Mouse (Mus musculus): ENCODE data around the gene Arv1. TPM values are rescaled to one million over a fixed set of nuclear protein-coding genes. Genes with fewer than 3 reads are reported as not detected.

Gene Arv1
- total and polyA plus RNA-seq, 3 experiments: 11.9 to 24.1 TPM; not detected in 1

DNA sequence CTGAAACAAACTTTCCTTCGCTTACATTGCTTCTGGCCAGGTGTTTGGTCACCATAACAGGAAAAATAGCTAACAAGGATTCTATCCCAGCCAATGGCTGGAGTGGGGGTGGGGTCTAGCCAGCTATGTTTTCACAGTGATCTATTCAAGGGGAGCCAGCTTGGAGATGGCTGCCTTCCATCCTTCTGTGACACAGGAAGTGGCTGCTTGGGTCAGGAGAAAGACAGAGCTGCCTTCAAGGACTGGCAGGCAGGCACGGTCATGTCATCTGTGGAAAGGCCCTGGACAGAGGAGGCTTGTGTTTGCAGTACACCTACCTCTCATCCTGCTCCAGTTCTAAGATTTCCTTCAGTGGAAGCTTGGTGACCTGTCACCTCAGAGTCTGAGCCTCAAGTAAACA, 50.5 kb downstream of the Arv1 start:
- Histone ChIP-seq H3K36me3 (ENCODE audit: control insufficient read depth in 1 of 2, insufficient read depth in 2 of 2, low read length in 2 of 2) (no peaks in the 10 kb centered on the region), H3K79me2 (ENCODE audit: control insufficient read depth, insufficient read depth, low read length, poor library complexity) (no peaks in the 10 kb centered on the region), H3K4me1 (ENCODE audit: control insufficient read depth in 1 of 2, insufficient read depth in 2 of 2, low read length in 2 of 2) (no peaks in the 10 kb centered on the region), H3K9ac (ENCODE audit: control insufficient read depth, low read depth, low read length, poor library complexity, severe bottlenecking) (no peak overlapping the region), H3K27ac (ENCODE audit: control insufficient read depth, low read depth, low read length) (no peak overlapping the region), H3K4me3 (ENCODE audit: control insufficient read depth in 1 of 2, insufficient read depth in 1 of 2, low read depth in 2 of 2, low read length in 2 of 2) (no peak overlapping the region), H3K27me3 (ENCODE audit: control insufficient read depth in 1 of 2, insufficient read depth in 2 of 2, low read length in 2 of 2) (peaks cover 0 to 4% of the 10 kb centered on the region in 2 experiments; a peak in 2 of 4 replicates), H3K9me3 (replicated peaks; ENCODE audit: insufficient read depth, low read length) (no peaks in the 10 kb centered on the region)
- TF ChIP-seq USF1 (IDR thresholded peaks at IDR 0.05; ENCODE audit: low read depth, low read length) (no peak), TAL1 (IDR thresholded peaks at IDR 0.05; ENCODE audit: low read length) (no peak), BHLHE40 (IDR thresholded peaks at IDR 0.05; ENCODE audit: borderline replicate concordance, low read depth, low read length) (no peak), NRF1 (IDR thresholded peaks at IDR 0.05; ENCODE audit: insufficient read depth, low read depth, low read length, poor library complexity, severe bottlenecking) (no peak), NELFE (IDR thresholded peaks at IDR 0.05; ENCODE audit: low read depth, low read length) (no peak), MAZ (IDR thresholded peaks at IDR 0.05; ENCODE audit: low read depth, low read length) (no peak), E2F4 (IDR thresholded peaks at IDR 0.05; ENCODE audit: borderline replicate concordance, low read depth, low read length) (no peak), EP300 (IDR thresholded peaks at IDR 0.05; ENCODE audit: low read depth in 1 of 2, low read length in 2 of 2) (no peak), UBTF (IDR thresholded peaks at IDR 0.05; ENCODE audit: borderline replicate concordance, insufficient read depth, low read depth, low read length) (no peak), POLR2A (IDR thresholded peaks at IDR 0.05; ENCODE audit: control insufficient read depth in 1 of 2, insufficient read depth in 1 of 2, low read depth in 1 of 2, low read length in 2 of 2, poor library complexity in 1 of 2) (no peak), MEF2A (IDR thresholded peaks at IDR 0.05; ENCODE audit: extremely low read depth, insufficient replicate concordance, low read depth, low read length, poor library complexity, severe bottlenecking) (no peak), SMC3 (IDR thresholded peaks at IDR 0.05; ENCODE audit: low read depth, low read length) (no peak), GABPA (IDR thresholded peaks at IDR 0.05; ENCODE audit: low read depth, low read length) (no peak), ZNF384 (IDR thresholded peaks at IDR 0.05; ENCODE audit: low read depth, low read length) (no peak), ZMIZ1 (IDR thresholded peaks at IDR 0.05; ENCODE audit: low read depth, low read length) (no peak)
- DNase-seq (ENCODE audit: low read depth, low spot score): no peak

DNA sequence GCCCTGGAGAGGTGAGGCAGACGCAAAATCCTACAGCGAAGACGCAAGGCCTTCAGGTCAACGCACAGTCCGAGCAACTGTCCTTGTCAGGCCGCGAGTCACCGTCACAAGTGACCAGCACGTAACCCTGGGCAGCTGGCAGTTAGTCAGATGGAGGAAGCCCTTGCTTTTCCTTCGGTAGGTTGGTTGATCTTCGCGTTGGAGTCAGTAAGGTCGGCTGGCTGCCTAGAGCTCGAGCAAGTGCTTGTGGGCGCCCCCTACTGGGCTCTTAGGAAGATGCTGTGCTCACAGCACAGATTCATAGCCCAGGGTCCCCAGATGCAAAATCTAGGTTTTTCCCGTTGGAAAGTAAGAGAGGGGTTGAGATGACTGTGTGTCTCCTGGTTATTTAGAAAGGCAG, 53.8 kb downstream of the Arv1 start:
- Histone ChIP-seq H3K4me3 (ENCODE audit: control insufficient read depth in 1 of 2, insufficient read depth in 1 of 2, low read depth in 2 of 2, low read length in 2 of 2) (no peak overlapping the region), H3K9ac (ENCODE audit: control insufficient read depth, low read depth, low read length, poor library complexity, severe bottlenecking) (no peak overlapping the region), H3K36me3 (ENCODE audit: control insufficient read depth in 1 of 2, insufficient read depth in 2 of 2, low read length in 2 of 2) (no peaks in the 10 kb centered on the region), H3K27ac (ENCODE audit: control insufficient read depth, low read depth, low read length) (no peak overlapping the region), H3K27me3 (ENCODE audit: control insufficient read depth in 1 of 2, insufficient read depth in 2 of 2, low read length in 2 of 2) (peaks cover 0 to 4% of the 10 kb centered on the region in 2 experiments; a peak in 2 of 4 replicates), H3K79me2 (ENCODE audit: control insufficient read depth, insufficient read depth, low read length, poor library complexity) (no peaks in the 10 kb centered on the region), H3K4me1 (ENCODE audit: control insufficient read depth in 1 of 2, insufficient read depth in 2 of 2, low read length in 2 of 2) (no peaks in the 10 kb centered on the region), H3K9me3 (replicated peaks; ENCODE audit: insufficient read depth, low read length) (no peaks in the 10 kb centered on the region)
- peak; percentile 67 for DNase-seq (ENCODE audit: low read depth, low spot score)
- TF ChIP-seq MYB (IDR thresholded peaks at IDR 0.05; ENCODE audit: low read depth, low read length) (no peak), ZC3H11A (IDR thresholded peaks at IDR 0.05; ENCODE audit: low read depth, low read length) (no peak), GATA1 (IDR thresholded peaks at IDR 0.05; ENCODE audit: low read depth, low read length) (no peak), MXI1 (IDR thresholded peaks at IDR 0.05; ENCODE audit: low read depth, low read length) (no peak), MAFK (IDR thresholded peaks at IDR 0.05; ENCODE audit: borderline replicate concordance, low read depth, low read length) (no peak), KAT2A (conservative IDR thresholded peaks at IDR 0.05; ENCODE audit: low read depth, low read length) (no peak), TAL1 (IDR thresholded peaks at IDR 0.05; ENCODE audit: low read length) (no peak), ZKSCAN1 (IDR thresholded peaks at IDR 0.05; ENCODE audit: low read depth, low read length) (no peak), SMC3 (IDR thresholded peaks at IDR 0.05; ENCODE audit: low read depth, low read length) (peak; percentile 64), RCOR1 (IDR thresholded peaks at IDR 0.05; ENCODE audit: low read depth, low read length) (no peak), ZNF384 (IDR thresholded peaks at IDR 0.05; ENCODE audit: low read depth, low read length) (no peak), CHD2 (IDR thresholded peaks at IDR 0.05; ENCODE audit: low read length) (no peak), CTCF (IDR thresholded peaks at IDR 0.05 in 2 of 3, conservative IDR thresholded peaks at IDR 0.05 in 1 of 3; ENCODE audit: control insufficient read depth in 1 of 3, insufficient read depth in 1 of 3, low read depth in 2 of 3, low read length in 3 of 3, poor library complexity in 1 of 3, severe bottlenecking in 1 of 3) (peak; percentile 76 to 90 (median 77)), CHD1 (IDR thresholded peaks at IDR 0.05; ENCODE audit: low read depth, low read length) (no peak), E2F4 (IDR thresholded peaks at IDR 0.05; ENCODE audit: borderline replicate concordance, low read depth, low read length) (no peak), RAD21 (IDR thresholded peaks at IDR 0.05; ENCODE audit: low read depth, low read length) (peak; percentile 38), MYC (IDR thresholded peaks at IDR 0.05; ENCODE audit: low read depth, low read length) (no peak), ZMIZ1 (IDR thresholded peaks at IDR 0.05; ENCODE audit: low read depth, low read length) (no peak), POLR2AphosphoS2 (IDR thresholded peaks at IDR 0.05; ENCODE audit: low read length) (no peak), MAX (IDR thresholded peaks at IDR 0.05; ENCODE audit: low read length) (no peak), POLR2AphosphoS5 (IDR thresholded peaks at IDR 0.05; ENCODE audit: borderline replicate concordance, low read depth, low read length) (no peak), ELF1 (IDR thresholded peaks at IDR 0.05; ENCODE audit: low read depth, low read length) (no peak), USF1 (IDR thresholded peaks at IDR 0.05; ENCODE audit: low read depth, low read length) (no peak)

Data from MEL (cell line).